Mouse (Mus musculus) kidney, embryonic 14.5 days (tissue): ENCODE measurements around the gene Slc36a2. TPM values are rescaled to one million over a fixed set of nuclear protein-coding genes. Genes with fewer than 3 reads are reported as not detected.

Experiments used
- ATAC-seq: fragments of 200-750 bp; cut with Nextera tagmentation; 2 replicates; pipeline ENCODE4 v1.8.0; 2017; ENCODE audit warnings: moderate number of reproducible peaks, mild to moderate bottlenecking, moderate TSS enrichment, moderate library complexity; ENCODE audit not compliant: low FRiP score, low TSS enrichment
- H3K27ac ChIP-seq: fragments of 300-500 bp; sonication (generic); 2 replicates; pipeline ENCODE4 v1.5.1; 2014; ENCODE audit warnings: low read depth, mild to moderate bottlenecking, low read length, moderate library complexity, mixed read lengths
- H3K27me3 ChIP-seq: fragments of 300-500 bp; sonication (generic); 2 replicates; pipeline ENCODE4 v1.6.1; 2014; ENCODE audit warnings: mild to moderate bottlenecking, low read length; ENCODE audit not compliant: control insufficient read depth, insufficient read depth
- H3K36me3 ChIP-seq: fragments of 300-500 bp; sonication (generic); 2 replicates; pipeline ENCODE4 v1.6.1; 2014; ENCODE audit warnings: low read length, mixed read lengths; ENCODE audit not compliant: control insufficient read depth, insufficient read depth
- H3K4me1 ChIP-seq: fragments of 300-500 bp; sonication (generic); 2 replicates; pipeline ENCODE4 v1.6.1; 2014; ENCODE audit warnings: low read length, mixed read lengths; ENCODE audit not compliant: control insufficient read depth, insufficient read depth
- H3K4me2 ChIP-seq: fragments of 300-500 bp; sonication (generic); replicated peaks from 2 replicates; pipeline ENCODE4 v1.6.1; 2014; ENCODE audit warnings: low read depth, mild to moderate bottlenecking, low read length
- H3K4me3 ChIP-seq: fragments of 300-500 bp; sonication (generic); 2 replicates; pipeline ENCODE4 v1.5.1; 2014; ENCODE audit warnings: mild to moderate bottlenecking, low read length
- H3K9ac ChIP-seq: fragments of 300-500 bp; sonication (generic); 2 replicates; pipeline ENCODE4 v1.6.1; 2014; ENCODE audit warnings: low read depth, mild to moderate bottlenecking, low read length, moderate library complexity
- H3K9me3 ChIP-seq: fragments of 300-500 bp; sonication (generic); 2 replicates; pipeline ENCODE4 v1.6.1; 2016; ENCODE audit warnings: low read length; ENCODE audit not compliant: control insufficient read depth
- WGBS: fragments of 180-500 bp; shearing (Covaris S2); extraction: QIAGEN DNeasy Blood & Tissue Kit; methylation state at CpG from one replicate; pipeline ENCODE4 v1.1.7; 2014; 5-methylcytosine and 5-hydroxymethylcytosine counted together
- polyA plus RNA-seq: library from polyadenylated mRNA; unstranded; fragments of >200 nt; fragmentation: Nextera tagmentation; extraction: Ambion mirVana; gene quantifications from 2 replicates; pipeline ENCODE4 v1.2.1, GENCODE M21; 2014

Gene Slc36a2
- polyA plus RNA-seq, 1 experiment from 2014 or later = 0.80 TPM

DNA sequence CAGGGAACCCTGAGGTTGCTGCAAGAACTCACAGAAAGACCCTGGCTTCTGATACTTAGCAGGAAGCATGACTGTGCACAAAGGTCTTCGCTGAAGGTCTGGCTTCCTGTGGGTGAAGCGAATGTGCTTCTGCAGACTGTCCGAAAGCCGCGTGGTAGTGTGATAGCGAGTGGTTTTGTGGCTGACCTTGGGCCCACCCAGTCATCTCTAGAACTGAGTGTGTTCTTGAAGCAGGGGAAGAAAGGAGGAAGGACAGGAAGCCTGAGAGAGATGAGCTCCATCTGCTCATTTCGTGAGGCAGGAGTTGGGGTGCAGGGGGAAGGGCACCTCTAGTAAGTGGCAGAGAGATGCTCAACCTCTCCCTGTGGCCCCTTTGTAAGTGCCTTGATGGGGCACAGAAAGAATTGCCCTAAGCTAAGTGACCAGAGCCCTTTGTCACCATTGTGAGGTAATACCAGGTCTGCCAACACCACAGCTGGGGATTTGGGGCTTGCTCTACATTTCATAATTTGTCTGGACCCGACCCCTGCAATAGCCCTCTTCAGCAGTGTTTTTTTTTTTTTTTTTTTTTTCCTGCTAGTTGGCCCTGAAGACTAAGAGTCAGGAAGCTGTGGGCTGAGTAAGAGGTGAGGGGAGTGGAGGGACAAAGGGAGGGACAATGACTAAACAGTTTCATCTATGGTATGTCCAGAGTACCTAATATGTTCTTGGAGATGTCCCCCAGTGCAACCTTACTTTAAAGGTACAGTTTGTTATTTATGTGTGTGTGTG lies 13.0 kb upstream of the Slc36a2 start:
- Histone ChIP-seq H3K4me3 (no peak overlapping the region), H3K36me3 (no peaks in the 10 kb centered on the region), H3K9me3 (no peaks in the 10 kb centered on the region), H3K4me1 (no peaks in the 10 kb centered on the region), H3K4me2 (no peak overlapping the region), H3K27ac (no peak overlapping the region), H3K27me3 (no peaks in the 10 kb centered on the region), H3K9ac (no peak overlapping the region)
- WGBS = 73% methylated on average over 8 of the region's 8 CpGs
- no peak for ATAC-seq

DNA sequence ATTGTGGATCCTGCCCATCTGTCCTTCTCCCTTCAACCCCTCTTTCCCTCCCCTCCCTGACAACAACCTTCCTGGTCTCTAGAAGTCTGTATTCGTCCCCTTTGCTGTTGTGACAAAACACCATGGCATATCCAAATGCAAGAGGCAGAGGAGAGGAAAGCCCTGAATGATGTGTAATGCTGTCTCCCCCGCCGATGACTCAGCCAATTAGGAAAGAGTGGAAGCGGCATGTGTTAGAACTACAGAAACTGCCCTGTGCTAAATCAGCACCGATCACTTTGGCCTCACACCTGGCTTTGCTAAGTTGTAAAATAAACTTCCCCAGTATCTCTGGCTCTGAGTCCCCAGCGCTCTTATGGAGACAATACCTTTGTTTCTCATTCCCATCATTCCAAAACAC lies 12.2 kb upstream of the Slc36a2 start:
- no peak overlapping the region for H3K4me3 ChIP-seq
- H3K4me2 ChIP-seq = no peak overlapping the region
- no peak for ATAC-seq
- WGBS = 51% methylated on average over 6 of the region's 6 CpGs
- H3K9me3 ChIP-seq = no peaks in the 10 kb centered on the region
- no peak overlapping the region for H3K9ac ChIP-seq
- no peaks in the 10 kb centered on the region for H3K4me1 ChIP-seq
- no peak overlapping the region for H3K27ac ChIP-seq
- H3K36me3 ChIP-seq = no peaks in the 10 kb centered on the region
- H3K27me3 ChIP-seq = no peaks in the 10 kb centered on the region

DNA sequence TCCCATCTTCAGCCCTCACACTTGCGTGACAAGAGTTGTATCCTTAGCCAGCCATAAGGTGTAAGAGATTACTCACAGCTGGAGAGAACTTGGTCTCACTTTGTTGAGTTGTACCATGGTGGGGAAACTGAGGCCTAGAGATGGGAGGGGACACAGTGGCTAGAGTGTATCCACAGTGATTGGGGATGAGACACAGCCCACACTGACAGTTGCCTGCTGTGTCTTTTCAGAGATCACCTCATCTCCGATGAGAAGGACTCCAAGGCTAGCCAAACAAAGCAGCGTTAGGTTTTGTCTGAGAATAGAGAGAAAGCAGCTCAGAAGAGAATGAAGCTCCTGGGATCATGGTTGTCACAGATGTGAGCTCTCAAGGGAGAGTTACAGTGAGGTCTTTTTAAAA lies 5.3 kb upstream of the Slc36a2 start:
- Histone ChIP-seq H3K36me3 (no peaks in the 10 kb centered on the region), H3K9ac (no peak overlapping the region), H3K4me2 (no peak overlapping the region), H3K4me3 (no peak overlapping the region), H3K4me1 (no peaks in the 10 kb centered on the region), H3K27me3 (no peaks in the 10 kb centered on the region), H3K9me3 (no peaks in the 10 kb centered on the region), H3K27ac (no peak overlapping the region)
- no peak for ATAC-seq
- WGBS = 88% methylated on average over 3 of the region's 3 CpGs

DNA sequence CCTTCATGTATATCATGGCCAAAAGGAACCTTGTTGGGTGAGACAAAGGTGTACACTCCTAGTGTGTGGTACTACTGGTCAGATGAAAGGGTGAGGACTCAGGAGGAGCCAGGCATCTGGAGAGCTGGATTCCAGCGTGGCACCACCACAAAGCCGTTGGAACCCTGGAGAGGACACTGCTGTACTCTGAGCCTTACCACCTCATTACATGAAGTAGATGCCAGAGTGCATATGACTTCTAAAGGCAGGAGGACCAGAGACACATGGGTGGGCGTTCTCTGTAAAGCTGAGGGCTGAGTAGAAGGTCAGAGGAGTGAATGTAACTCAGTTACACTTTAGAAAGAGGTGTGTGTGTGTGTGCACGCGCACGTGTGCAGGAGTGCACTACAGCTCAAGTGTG lies 2.9 kb upstream of the Slc36a2 start:
- Histone ChIP-seq H3K4me3 (no peak overlapping the region), H3K36me3 (no peaks in the 10 kb centered on the region), H3K9ac (no peak overlapping the region), H3K4me2 (no peak overlapping the region), H3K9me3 (no peaks in the 10 kb centered on the region), H3K27ac (no peak overlapping the region), H3K27me3 (no peaks in the 10 kb centered on the region), H3K4me1 (no peaks in the 10 kb centered on the region)
- ATAC-seq = no peak
- 85% methylated on average over 6 of the region's 6 CpGs for WGBS

DNA sequence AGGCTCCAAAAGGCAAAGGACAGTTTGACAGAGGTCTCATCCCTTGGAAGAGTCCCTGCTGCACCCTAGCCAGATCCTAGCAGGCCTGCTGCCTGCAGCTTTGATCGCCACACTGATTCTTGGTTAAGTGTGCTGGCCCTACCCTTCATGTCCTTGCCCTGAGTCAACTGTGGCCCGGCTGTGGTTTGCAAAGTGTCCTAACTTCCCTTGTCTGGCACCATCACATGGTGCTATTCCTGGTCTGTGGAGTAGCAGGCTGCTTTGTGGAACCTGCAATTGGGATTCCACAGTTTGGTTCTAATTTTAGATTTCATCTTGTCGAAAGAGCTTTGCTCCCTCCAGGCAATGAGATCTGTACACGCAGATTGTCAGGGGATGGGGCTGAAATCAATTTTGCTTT lies 2.4 kb upstream of the Slc36a2 start:
- H3K9me3 ChIP-seq = no peaks in the 10 kb centered on the region
- WGBS = 85% methylated on average over 4 of the region's 4 CpGs
- H3K36me3 ChIP-seq = no peaks in the 10 kb centered on the region
- H3K4me3 ChIP-seq = no peak overlapping the region
- H3K4me1 ChIP-seq = no peaks in the 10 kb centered on the region
- H3K9ac ChIP-seq = no peak overlapping the region
- no peaks in the 10 kb centered on the region for H3K27me3 ChIP-seq
- ATAC-seq = no peak
- no peak overlapping the region for H3K27ac ChIP-seq
- H3K4me2 ChIP-seq = no peak overlapping the region

DNA sequence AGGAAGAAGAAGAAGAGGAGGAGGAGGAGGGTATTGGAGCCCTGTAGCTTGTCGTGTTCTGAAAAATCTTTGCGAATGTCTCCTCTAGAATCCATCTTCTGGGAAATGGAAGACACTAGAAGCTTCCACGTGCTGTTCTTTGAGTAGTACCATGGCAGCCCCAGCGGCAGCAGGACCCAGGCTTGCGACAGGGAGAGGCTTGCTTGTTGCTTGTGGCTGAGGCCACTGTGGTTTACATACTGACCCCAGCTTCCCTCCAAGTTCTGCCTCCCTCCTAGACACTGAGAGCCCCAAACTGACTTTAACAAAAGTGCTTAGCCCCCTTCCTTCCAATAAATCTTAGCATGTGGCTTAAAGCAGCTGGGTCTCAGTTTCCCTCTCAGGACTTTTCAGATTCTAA lies 631 bp downstream of the Slc36a2 start:
- H3K4me3 ChIP-seq = no peak overlapping the region
- H3K4me1 ChIP-seq = no peaks in the 10 kb centered on the region
- no peaks in the 10 kb centered on the region for H3K27me3 ChIP-seq
- H3K9ac ChIP-seq = no peak overlapping the region
- H3K4me2 ChIP-seq = no peak overlapping the region
- no peaks in the 10 kb centered on the region for H3K36me3 ChIP-seq
- H3K9me3 ChIP-seq = no peaks in the 10 kb centered on the region
- no peak overlapping the region for H3K27ac ChIP-seq
- WGBS = 89% methylated on average over 5 of the region's 5 CpGs
- no peak for ATAC-seq

DNA sequence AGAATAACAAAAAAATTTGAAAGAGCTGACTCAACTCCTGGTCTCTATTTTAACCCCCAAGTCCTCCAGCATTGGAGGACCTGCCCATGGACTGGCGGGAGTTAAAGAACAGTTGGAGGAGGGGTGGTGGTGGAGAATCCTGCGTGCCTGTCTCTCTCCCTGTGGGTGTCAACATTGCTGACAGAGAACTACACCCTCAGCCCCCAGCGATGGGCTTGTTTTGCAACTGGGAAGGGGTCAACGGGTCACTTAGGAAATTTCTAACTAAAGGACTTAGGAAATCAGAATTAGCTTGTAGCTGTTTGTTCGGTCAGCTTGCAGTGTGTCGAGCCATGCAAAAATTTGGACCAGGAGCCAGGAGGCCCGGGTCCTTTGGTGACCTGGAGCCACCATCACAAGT lies 1.8 kb downstream of the Slc36a2 start:
- ATAC-seq = no peak
- no peaks in the 10 kb centered on the region for H3K9me3 ChIP-seq
- WGBS = 58% methylated on average over 7 of the region's 7 CpGs
- no peak overlapping the region for H3K27ac ChIP-seq
- no peaks in the 10 kb centered on the region for H3K27me3 ChIP-seq
- no peak overlapping the region for H3K4me3 ChIP-seq
- H3K4me1 ChIP-seq = no peaks in the 10 kb centered on the region
- no peaks in the 10 kb centered on the region for H3K36me3 ChIP-seq
- H3K9ac ChIP-seq = no peak overlapping the region
- no peak overlapping the region for H3K4me2 ChIP-seq

DNA sequence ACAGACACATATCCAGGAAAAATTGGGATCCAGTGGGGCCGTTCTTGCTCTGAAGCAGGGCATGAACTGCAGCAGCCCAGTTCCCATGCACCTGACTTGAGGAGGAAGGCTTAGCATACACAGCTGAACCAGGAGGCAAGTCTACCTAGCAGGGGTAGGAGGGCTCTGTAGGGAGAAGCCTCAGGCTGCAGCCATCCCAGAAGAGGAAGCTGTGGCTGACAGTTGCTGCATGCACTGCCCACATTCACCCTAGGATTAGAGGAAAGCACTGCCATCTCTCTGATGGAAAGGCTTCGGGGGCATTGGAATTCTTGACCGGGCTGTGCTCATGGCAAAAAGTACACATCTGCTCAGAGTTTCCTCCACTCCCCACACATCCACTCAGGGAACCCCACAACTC lies 5.0 kb downstream of the Slc36a2 start:
- no peaks in the 10 kb centered on the region for H3K36me3 ChIP-seq
- no peak overlapping the region for H3K4me3 ChIP-seq
- H3K27ac ChIP-seq = no peak overlapping the region
- H3K27me3 ChIP-seq = no peaks in the 10 kb centered on the region
- H3K4me2 ChIP-seq = no peak overlapping the region
- ATAC-seq = no peak
- WGBS = 83% methylated on average over 3 of the region's 3 CpGs
- H3K9me3 ChIP-seq = no peaks in the 10 kb centered on the region
- no peaks in the 10 kb centered on the region for H3K4me1 ChIP-seq
- H3K9ac ChIP-seq = no peak overlapping the region

DNA sequence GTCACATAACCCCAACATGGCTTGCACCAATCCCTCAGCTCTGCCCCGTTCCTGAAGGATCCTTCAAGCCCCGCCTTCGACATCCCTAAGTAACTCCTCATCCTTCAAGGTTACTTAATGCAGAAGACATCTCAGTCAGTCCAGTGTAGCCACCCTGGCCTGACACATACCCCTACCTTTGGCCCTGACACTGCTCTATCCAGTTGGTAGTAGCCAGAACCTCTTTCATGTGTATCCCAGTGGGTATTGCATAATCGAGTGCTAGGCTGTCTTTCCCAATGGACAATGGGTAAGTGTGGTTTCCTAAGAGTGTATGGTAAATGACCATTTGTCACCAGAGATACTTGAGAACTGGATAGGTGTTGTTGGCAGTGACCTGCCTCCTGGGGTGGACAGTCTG lies 6.0 kb downstream of the Slc36a2 start:
- H3K9me3 ChIP-seq = no peaks in the 10 kb centered on the region
- no peak for ATAC-seq
- no peak overlapping the region for H3K9ac ChIP-seq
- no peaks in the 10 kb centered on the region for H3K36me3 ChIP-seq
- no peak overlapping the region for H3K4me2 ChIP-seq
- H3K27me3 ChIP-seq = no peaks in the 10 kb centered on the region
- H3K4me3 ChIP-seq = no peak overlapping the region
- H3K27ac ChIP-seq = no peak overlapping the region
- no peaks in the 10 kb centered on the region for H3K4me1 ChIP-seq
- 90% methylated on average over 4 of the region's 4 CpGs for WGBS
